Mouse (Mus musculus) urinary bladder, postnatal 14 days (tissue): ENCODE data around the gene Hoxb1.

ENCODE experiments used
- DNase-seq: peaks from one replicate; pipeline ENCODE4 v3.0.0; 2021; ENCODE audit warnings: low spot score

The Hoxb1 gene

GRCm38 (mm10) chr11:96404016-96404604, 38.6 kb downstream of the Hoxb1 start:
- peak; percentile 58 for DNase-seq

- DNase-seq, result no peak
Observed at GRCm38 (mm10) chr11:96404831-96405230, 39.3 kb downstream of the Hoxb1 start.

- DNase-seq, result no peak
Observed at GRCm38 (mm10) chr11:96405541-96405940, 40.0 kb downstream of the Hoxb1 start.

GRCm38 (mm10) chr11:96407191-96408072, 41.9 kb downstream of the Hoxb1 start:
- DNase-seq, result peak; percentile 85

- no peak for DNase-seq
Observed at GRCm38 (mm10) chr11:96408234-96409010, 42.9 kb downstream of the Hoxb1 start.

- no peak for DNase-seq
Observed at GRCm38 (mm10) chr11:96411019-96411418, 45.5 kb downstream of the Hoxb1 start.

GRCm38 (mm10) chr11:96411934-96412333, 46.4 kb downstream of the Hoxb1 start:
- no peak for DNase-seq

GRCm38 (mm10) chr11:96412941-96413491, 47.5 kb downstream of the Hoxb1 start:
- no peak for DNase-seq

- DNase-seq, result peak; percentile 46
Observed at GRCm38 (mm10) chr11:96413527-96413926, 48.0 kb downstream of the Hoxb1 start.

- no peak for DNase-seq
Observed at GRCm38 (mm10) chr11:96414002-96414401, 48.5 kb downstream of the Hoxb1 start.
